Mouse (Mus musculus) olfactory bulb, adult 2 months (tissue): ENCODE results near the gene Vasn.

Source experiments
- CTCF ChIP-seq: fragments of 200-500 bp; IDR thresholded peaks from 2 replicates; pipeline ENCODE4 v1.5.1; 2012; ENCODE audit warnings: low read depth, mild to moderate bottlenecking, low read length, moderate library complexity; ENCODE audit not compliant: insufficient read depth
- POLR2A ChIP-seq: fragments of 200-500 bp; IDR thresholded peaks from 2 replicates; pipeline ENCODE4 v1.6.1; 2012; ENCODE audit warnings: mild to moderate bottlenecking, low read depth, low read length, moderate library complexity; ENCODE audit not compliant: insufficient read depth

GRCm38 (mm10) chr16:4624481-4625110, 15.1 kb upstream of the Vasn start, which contains the start of gene Pam16:
- TF ChIP-seq CTCF = no peak
- peak; percentile 80 for TF ChIP-seq POLR2A
